Mouse (Mus musculus): ENCODE results near the gene Runx2. TPM values are rescaled to one million over a fixed set of nuclear protein-coding genes. Genes with fewer than 3 reads are reported as not detected.

Runx2 gene
- total RNA-seq, 2 experiments from 2014 or later = 4.8 to 6.2 TPM

GRCm38 (mm10) chr17:44770871-44771270 is 43.7 kb downstream of the Runx2 start:
- intact Hi-C loops (cut with DNase I) = no loop called here

GRCm38 (mm10) chr17:44768522-44768921 is 46.1 kb downstream of the Runx2 start:
- intact Hi-C loops (cut with DNase I) = no loop called here
- no peak for DNase-seq

More at GRCm38 (mm10) chr17:44770871-44771270, 43.7 kb downstream of the Runx2 start:
- DNase-seq = no peak

DNA sequence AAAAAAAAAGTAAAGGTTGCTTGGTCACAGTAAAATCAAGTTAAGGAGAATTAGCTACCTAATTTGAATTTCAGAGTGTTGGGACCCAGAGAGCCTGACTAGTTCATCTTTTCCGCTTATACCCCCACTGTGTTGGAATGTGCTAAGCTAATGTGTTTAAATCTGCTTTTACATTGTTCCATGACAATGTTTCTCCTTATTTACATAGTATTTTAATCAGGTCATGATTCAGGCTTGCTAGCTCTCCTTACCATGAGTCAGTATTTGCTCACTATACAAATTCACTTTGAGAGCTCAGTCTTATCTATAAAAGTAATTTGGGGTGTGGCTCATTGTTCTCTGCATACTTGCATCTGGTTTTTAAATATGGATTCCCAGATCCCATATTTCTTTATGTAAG is 47.2 kb downstream of the Runx2 start:
- DNase-seq = no peak
- intact Hi-C loops (cut with DNase I) = no loop called here

DNA sequence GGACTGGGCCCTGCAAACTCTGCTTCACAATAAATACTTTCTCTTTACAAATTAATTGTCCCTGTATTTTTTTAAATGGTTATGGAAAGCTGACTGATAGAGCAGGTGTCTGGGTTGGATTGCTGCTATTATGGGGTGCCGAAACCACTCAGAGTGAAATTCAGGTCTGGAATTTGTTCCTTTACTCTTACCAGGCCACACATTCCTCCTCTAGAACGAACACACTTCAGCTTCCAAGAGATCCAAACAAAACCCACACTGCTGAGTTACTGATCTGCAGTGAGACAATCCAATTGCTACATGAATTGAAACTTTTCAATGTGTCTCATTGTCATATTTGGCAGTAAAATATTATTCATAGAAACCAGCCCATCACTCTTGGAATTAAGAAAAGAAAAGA is 47.6 kb downstream of the Runx2 start:
- no peak for DNase-seq
- intact Hi-C loops (cut with DNase I) = no loop called here

DNA sequence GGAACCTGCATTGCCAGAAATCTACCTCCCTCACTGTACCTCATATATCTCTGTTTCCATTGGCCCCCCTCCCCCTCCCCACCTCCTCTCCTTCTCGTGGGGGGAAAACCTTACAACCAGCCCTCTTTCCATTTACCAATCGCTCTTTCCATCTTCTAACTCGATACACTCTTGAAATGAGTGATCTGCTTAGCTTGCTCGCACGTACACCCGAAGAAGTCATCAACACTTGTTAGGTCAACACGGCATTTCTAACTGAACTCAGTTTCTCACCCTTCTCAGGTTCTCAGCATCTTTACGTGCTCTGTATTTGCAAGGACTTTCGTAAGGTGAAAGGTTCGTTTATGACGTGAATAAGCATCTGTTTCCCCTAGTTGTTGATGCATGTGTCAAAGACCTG is 48.3 kb downstream of the Runx2 start:
- intact Hi-C loops (cut with DNase I) = no loop called here
- no peak for DNase-seq

- intact Hi-C loops (cut with DNase I) = no loop called here
- DNase-seq = no peak
These were observed 69.2 kb downstream of the Runx2 start for GRCm38 (mm10) chr17:44745378-44745777.

- intact Hi-C loops (cut with DNase I) = no loop called here
- no peak for DNase-seq
These were observed 70.8 kb downstream of the Runx2 start for GRCm38 (mm10) chr17:44743780-44744179.

DNA sequence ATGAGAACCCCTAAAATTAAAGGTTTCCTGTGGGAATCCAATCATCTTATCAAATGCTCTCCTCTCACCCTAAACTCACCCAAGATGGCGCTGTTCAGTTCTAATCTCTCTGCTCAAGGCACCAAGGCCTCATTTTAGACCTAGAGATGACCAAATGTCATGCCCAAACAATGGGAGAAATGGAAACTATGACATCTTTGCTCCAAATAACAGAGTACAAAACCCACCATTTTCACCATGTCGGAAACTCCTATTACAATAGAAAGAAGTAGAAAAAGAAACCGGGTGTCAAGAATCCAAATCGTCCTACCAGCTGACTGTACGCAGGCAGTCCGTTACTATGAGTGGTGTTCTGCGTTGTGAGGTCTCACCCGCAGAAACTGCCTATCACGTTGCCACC is 72.4 kb downstream of the Runx2 start:
- no peak for DNase-seq
- intact Hi-C loops (cut with DNase I) = no loop called here

DNA sequence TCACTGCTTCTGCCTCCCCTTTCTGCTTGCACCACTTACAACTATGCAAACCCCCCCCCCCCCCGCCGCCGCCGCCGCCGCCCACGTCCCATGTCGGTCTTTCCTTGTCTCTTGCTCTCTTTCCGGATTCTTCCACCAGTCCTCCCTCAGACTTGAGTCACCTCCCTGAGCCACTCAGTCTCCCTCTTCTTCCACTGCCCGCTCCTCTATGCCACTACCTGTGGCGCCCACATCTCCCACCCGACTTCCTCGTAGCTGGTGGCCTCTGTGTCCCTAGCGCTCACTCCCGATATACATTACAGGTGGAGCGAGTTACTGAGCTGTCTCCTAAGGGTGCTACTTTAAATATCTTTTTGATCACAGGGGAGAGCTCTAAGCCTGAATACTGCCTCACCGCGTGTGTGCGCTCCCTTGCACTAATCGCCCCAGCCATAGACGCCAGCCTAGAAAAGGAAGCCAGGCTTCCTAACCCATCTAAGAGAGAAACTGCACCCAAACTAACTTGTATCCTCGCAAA is 76.4 kb downstream of the Runx2 start:
- DNase-seq = no peak
- intact Hi-C loops (cut with DNase I) = loop anchor here (5.0 to 10.0 kb wide), 4 partner anchors 281 to 637 kb away; no protein-coding TSS in a partner anchor

DNA sequence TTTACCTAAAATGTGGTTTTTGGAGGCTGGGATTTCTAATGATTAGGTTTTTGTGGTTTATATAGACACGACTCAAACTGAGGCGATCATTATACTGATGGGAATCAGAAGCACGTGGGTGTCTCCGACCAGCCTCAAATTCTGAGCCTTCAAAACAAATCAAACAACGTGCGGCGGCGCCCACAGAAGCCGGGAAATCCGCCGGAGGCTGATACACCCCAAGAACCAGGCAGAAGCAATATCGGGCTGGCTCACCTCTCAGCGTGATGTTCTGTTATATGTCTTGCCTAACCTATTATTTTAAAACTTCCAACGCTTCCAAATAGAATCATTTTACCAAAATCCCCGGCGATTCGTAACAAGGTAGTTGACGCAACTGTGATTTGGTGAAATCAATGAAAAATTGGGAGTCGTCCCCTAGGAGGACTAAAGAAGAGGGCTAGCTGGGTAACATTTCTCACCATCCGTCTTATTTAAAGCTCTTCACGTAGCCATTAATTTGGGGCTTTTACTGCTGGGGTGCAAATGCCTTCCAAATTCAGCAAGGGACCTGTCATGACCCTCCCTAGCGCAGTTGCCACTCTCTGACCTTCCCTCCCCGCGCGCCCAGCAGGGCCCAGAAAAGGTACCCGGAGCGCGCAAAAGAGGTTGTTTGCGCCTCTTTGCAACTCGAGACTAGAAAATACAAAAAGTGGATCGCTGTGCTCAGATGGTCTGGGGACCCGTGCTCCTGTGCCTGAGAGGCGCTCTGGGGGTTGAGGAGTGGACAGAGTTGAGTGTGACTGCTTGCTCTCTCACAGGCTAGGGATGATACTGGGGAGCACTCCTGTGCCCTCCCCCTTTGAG is 77.1 kb downstream of the Runx2 start:
- intact Hi-C loops (cut with DNase I) = loop anchor here (5.0 to 10.0 kb wide), 4 partner anchors 280 to 637 kb away; no protein-coding TSS in a partner anchor
- DNase-seq = no peak

- intact Hi-C loops (cut with DNase I) = loop anchor here (5.0 to 10.0 kb wide), 4 partner anchors 279 to 639 kb away; no protein-coding TSS in a partner anchor
- DNase-seq = peak; percentile 54
These were observed 78.5 kb downstream of the Runx2 start for GRCm38 (mm10) chr17:44735991-44736561.

DNA sequence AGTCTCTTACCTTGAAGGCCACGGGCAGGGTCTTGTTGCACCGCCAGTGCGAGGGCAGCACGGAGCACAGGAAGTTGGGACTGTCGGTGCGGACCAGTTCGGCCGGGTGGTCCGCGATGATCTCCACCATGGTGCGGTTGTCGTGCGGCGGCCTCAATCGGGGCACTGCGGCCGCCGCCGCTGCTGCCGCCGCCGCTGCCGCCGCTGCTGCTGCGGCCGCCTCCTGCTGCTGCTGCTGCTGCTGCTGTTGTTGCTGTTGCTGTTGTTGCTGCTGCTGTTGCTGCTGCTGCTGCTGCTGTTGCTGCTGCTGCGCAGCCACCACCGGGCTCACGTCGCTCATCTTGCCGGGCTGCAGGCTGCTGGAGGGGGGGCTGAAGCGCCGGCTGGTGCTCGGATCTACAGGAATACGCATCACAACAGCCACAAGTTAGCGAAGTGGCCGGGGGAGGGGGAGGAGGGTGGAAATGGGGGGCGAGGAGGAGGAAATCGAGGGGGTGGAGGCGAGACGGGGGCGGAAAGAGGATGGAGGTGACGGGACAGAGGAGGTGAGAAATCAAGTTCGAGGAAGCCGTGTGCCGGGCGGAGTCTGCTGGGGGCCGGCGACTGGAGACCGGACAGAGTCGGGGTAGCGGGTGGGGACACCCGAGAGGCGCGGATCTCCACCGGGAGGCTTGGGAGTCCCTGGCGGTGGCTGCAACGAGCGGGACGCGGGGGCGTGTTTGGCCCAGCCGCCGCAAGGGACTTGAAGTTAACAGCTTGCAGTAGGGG is 79.2 kb downstream of the Runx2 start:
- intact Hi-C loops (cut with DNase I) = loop anchor here (5.0 to 10.0 kb wide), 4 partner anchors 278 to 639 kb away; no protein-coding TSS in a partner anchor
- DNase-seq = peak; percentile 36

GRCm38 (mm10) chr17:44734501-44735222 is 79.9 kb downstream of the Runx2 start:
- DNase-seq = peak; percentile 19
- intact Hi-C loops (cut with DNase I) = loop anchor here (5.0 to 10.0 kb wide), 4 partner anchors 277 to 640 kb away; no protein-coding TSS in a partner anchor

DNA sequence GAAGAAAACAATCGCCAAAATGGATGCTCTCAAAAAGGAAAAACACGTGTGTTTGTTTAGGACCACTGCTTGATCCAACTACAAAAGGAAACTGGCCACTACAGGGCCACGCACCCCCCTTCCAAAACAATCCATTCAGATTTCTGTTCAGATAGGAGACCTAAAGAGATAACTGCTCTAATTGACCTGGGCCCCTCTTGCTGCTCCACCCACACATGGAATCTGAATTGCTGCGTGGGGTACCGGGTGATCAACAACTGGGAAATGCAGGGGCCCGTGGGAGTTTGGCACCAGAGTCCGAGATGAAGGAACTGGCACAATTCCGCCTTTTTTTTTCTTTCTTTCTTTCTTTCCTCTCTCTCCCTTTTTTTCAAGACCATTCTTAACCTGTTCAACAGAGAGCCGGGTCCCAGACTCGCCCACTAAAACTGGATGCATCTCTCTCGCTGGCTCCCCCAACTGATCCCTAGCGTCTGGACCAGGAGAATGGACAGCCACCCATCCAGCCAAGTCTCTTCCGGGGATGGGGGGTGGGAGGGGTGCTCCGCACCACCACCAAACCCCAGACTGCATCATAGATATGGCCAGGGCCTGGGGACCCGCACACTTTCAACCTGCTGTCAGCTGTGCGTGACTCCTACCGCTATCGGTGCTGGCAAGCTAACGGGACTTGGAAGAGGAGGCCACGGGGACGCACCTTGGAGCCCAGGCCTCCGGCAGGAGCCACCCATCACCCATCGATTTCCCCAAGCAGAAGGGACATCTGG is 80.9 kb downstream of the Runx2 start:
- intact Hi-C loops (cut with DNase I) = loop anchor here (10.0 kb wide), 2 partner anchors 521 to 641 kb away; no protein-coding TSS in a partner anchor
- DNase-seq = no peak

GRCm38 (mm10) chr17:44728464-44728863 is 86.1 kb downstream of the Runx2 start:
- intact Hi-C loops (cut with DNase I) = no loop called here
- DNase-seq = no peak

- intact Hi-C loops (cut with DNase I) = no loop called here
- DNase-seq = no peak
These were observed 86.9 kb downstream of the Runx2 start for GRCm38 (mm10) chr17:44727675-44728074.

GRCm38 (mm10) chr17:44724805-44725480 is 89.7 kb downstream of the Runx2 start:
- intact Hi-C loops (cut with DNase I) = no loop called here

GRCm38 (mm10) chr17:44724255-44724654 is 90.3 kb downstream of the Runx2 start:
- DNase-seq = no peak
- intact Hi-C loops (cut with DNase I) = no loop called here

More at GRCm38 (mm10) chr17:44724805-44725480, 89.7 kb downstream of the Runx2 start:
- no peak for DNase-seq
